Comparison of ENCODE assay signal across 8 mouse cellular contexts in the genomic region with DNA sequence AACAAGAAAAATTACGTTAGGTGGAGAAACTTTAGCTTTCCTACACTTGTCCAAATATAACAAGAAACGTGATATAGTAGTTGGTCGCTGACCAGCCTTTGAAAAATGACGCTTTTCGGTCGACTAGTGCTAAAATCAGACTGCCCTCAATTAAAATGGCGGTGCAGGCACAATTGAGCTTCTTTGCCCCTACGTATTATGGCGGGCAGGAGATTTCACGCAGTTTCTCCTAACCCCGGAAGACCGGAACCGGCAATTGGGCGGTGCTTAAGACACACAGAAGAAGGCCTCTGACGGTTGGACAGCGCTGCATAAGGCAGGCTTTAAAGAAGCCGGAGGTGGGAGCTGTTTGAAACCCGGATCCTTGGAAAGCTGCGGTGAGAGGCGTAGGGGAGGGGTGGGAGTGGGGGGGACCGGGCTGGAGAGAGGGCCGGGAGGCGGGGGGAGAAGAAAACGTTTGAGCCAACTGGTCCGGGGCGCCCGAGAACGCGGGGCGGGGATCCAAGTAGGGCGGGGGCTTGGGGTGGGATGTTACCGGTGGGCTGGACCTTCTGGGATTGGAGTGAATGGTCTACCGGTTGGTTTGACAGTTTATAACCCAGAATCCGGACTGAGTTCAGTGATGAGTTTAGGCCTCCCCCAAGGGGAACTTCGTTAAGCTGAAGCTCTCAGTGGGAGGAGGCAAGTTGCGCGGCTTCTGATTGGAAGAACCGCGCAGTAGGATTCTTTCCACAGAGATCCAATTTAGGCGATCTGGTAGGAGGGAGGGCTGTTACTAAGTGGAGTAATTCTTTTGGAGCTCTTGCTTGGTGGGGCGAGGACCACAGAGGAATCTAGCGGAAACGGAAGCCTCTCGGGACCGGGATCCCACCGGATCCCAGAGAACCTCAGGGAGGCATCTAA. TPM values are rescaled to one million over a fixed set of nuclear protein-coding genes. Genes with fewer than 3 reads are reported as not detected.
A peak's percentile ranks its signal among the peaks of the same experiment; 100 is the strongest.
DNase-seq lines count a peak whose midpoint lies in the region; ATAC-seq lines count a peak whose summit lies in the region.

No protein-coding gene starts in this region.

- H3K27me3 ChIP-seq in hindbrain, embryonic 11.5 days (ENCODE audit: control insufficient read depth, insufficient read depth, low read length), result no peaks in the 10 kb centered on the region

- peak overlapping the region; percentile 90 for H3K4me3 ChIP-seq in hindbrain, embryonic 11.5 days (ENCODE audit: low read depth, low read length)

- H3K4me2 ChIP-seq in hindbrain, embryonic 11.5 days (replicated peaks; ENCODE audit: low read depth, low read length), result peak overlapping the region; percentile 91

- no peaks in the 10 kb centered on the region for H3K9me3 ChIP-seq in hindbrain, embryonic 11.5 days (ENCODE audit: control insufficient read depth, low read length)

- peak overlapping the region; percentile 95 for H3K9ac ChIP-seq in hindbrain, embryonic 11.5 days (ENCODE audit: low read depth, low read length)

- no peaks in the 10 kb centered on the region for H3K4me1 ChIP-seq in hindbrain, embryonic 11.5 days (replicated peaks; ENCODE audit: control insufficient read depth, insufficient read depth, low read length)

- peaks cover 20% of the 10 kb centered on the region for H3K36me3 ChIP-seq in hindbrain, embryonic 11.5 days (ENCODE audit: control insufficient read depth, insufficient read depth, low read length)

- under 1% methylated on average over 45 of the region's 46 CpGs for WGBS in hindbrain, embryonic 11.5 days

- peak overlapping the region; percentile 94 for H3K27ac ChIP-seq in hindbrain, embryonic 11.5 days (ENCODE audit: low read depth, low read length)

- DNase-seq in Muller cell, postnatal 12 days (ENCODE audit: inconsistent ontology term), result peak; percentile 98
- DNase-seq in cerebellum, adult 9-11 months, result peak; percentile 95
- DNase-seq in frontal cortex, adult 2 months (ENCODE audit: extremely low spot score in 1 of 2, low spot score in 1 of 2), result peak; percentile 97
- peak; percentile 92 for DNase-seq in hindbrain, embryonic 11.5 days (ENCODE audit: low spot score)
- peak; percentile 83 to 89 for DNase-seq in layer of hippocampus, postnatal 10 days (ENCODE audit: low spot score in 2 of 2)
- peak; percentile 96 for DNase-seq in lung, postnatal 10 days
- DNase-seq in ovary, postnatal 36 days (ENCODE audit: low spot score), result peak; percentile 84
- peak; percentile 88 for DNase-seq in thymus, postnatal 25 days

- peak; percentile 91 for ATAC-seq in hindbrain, embryonic 11.5 days (ENCODE audit: low FRiP score)

RNA-seq across cellular contexts. Expression of a gene that starts 8.0 kb away (rescaled TPM):
- 31.6 and 33.4 TPM in 2 replicates for polyA plus RNA-seq in frontal cortex, adult 2 months (2012; rRNA removed)
- polyA plus RNA-seq in hindbrain, embryonic 11.5 days (2014; fragmentation: Nextera tagmentation; extraction: Ambion mirVana), result 10.5 and 15.1 TPM in 2 replicates
- total RNA-seq in layer of hippocampus, postnatal 10 days (2021), result 10 to 100 TPM; 60.0 to 63.1 TPM

RNA-seq across cellular contexts. Expression of a gene that starts 11.6 kb away (rescaled TPM):
- 42.8 and 46.1 TPM in 2 replicates for polyA plus RNA-seq in frontal cortex, adult 2 months (2012; rRNA removed)
- polyA plus RNA-seq in hindbrain, embryonic 11.5 days (2014; fragmentation: Nextera tagmentation; extraction: Ambion mirVana), result 61.4 and 72.1 TPM in 2 replicates
- total RNA-seq in layer of hippocampus, postnatal 10 days (2021), result 10 to 100 TPM; 31.6 to 34.8 TPM

RNA-seq across cellular contexts. Expression of a gene that starts 22.0 kb away (rescaled TPM):
- polyA plus RNA-seq in frontal cortex, adult 2 months (2012; rRNA removed), result 5.2 and 8.1 TPM in 2 replicates
- polyA plus RNA-seq in hindbrain, embryonic 11.5 days (2014; fragmentation: Nextera tagmentation; extraction: Ambion mirVana), result 12.8 and 13.5 TPM in 2 replicates
- 1 to 10 TPM; 7.5 to 7.7 TPM for total RNA-seq in layer of hippocampus, postnatal 10 days (2021)

RNA-seq across cellular contexts. Expression of a gene that starts 40.8 kb away (rescaled TPM):
- polyA plus RNA-seq in frontal cortex, adult 2 months (2012; rRNA removed), result 29.6 and 31.3 TPM in 2 replicates
- polyA plus RNA-seq in hindbrain, embryonic 11.5 days (2014; fragmentation: Nextera tagmentation; extraction: Ambion mirVana), result 58.1 and 81.5 TPM in 2 replicates
- 100 to 1,000 TPM; 109 to 111 TPM for total RNA-seq in layer of hippocampus, postnatal 10 days (2021)

RNA-seq across cellular contexts. Expression of a gene that starts 48.4 kb away (rescaled TPM):
- 15.6 and 16.6 TPM in 2 replicates for polyA plus RNA-seq in frontal cortex, adult 2 months (2012; rRNA removed)
- 20.0 and 26.0 TPM in 2 replicates for polyA plus RNA-seq in hindbrain, embryonic 11.5 days (2014; fragmentation: Nextera tagmentation; extraction: Ambion mirVana)
- total RNA-seq in layer of hippocampus, postnatal 10 days (2021), result 10 to 100 TPM; 11.2 to 19.2 TPM

Comparison
In these comparisons a context has a peak if more than half of its experiments do, and no peak if none do; other contexts are left out.
1. Peak in every context shown above with its lines: DNase-seq, ATAC-seq, H3K4me3 ChIP-seq and H3K27ac ChIP-seq.